Mouse (Mus musculus) midbrain, embryonic 11.5 days (tissue): ENCODE measurements at regions not wholly inside any gene's neighbourhood (a gene's known extent, or its start where the extent isn't known, plus 50 kb on each side); places are given as distances from the start of the nearest gene placed in this dataset.
A peak's percentile ranks its signal among the peaks of the same experiment; 100 is the strongest.
"Not testable (repeated sequence)": the region's sequence is repeated elsewhere in the genome, so short reads cannot be mapped to it uniquely, and the experiment has no call there.

Experiments used
- ATAC-seq: fragments of 200-750 bp; cut with Nextera tagmentation; 2 replicates; pipeline ENCODE4 v1.8.0; 2017; ENCODE audit warnings: moderate TSS enrichment, moderate library complexity; ENCODE audit not compliant: low FRiP score
- DNase-seq: peaks from one replicate; pipeline ENCODE4 v3.0.0; 2015; ENCODE audit warnings: low spot score; ENCODE audit errors: missing footprints
- H3K27ac ChIP-seq: fragments of 300-500 bp; sonication (generic); 2 replicates; pipeline ENCODE4 v1.5.1; 2014; ENCODE audit warnings: low read depth, low read length
- H3K27me3 ChIP-seq: fragments of 300-500 bp; sonication (generic); 2 replicates; pipeline ENCODE4 v1.6.1; 2014; ENCODE audit warnings: mild to moderate bottlenecking, low read length, moderate library complexity, mixed read lengths; ENCODE audit not compliant: control insufficient read depth, insufficient read depth
- H3K36me3 ChIP-seq: fragments of 300-500 bp; sonication (generic); 2 replicates; pipeline ENCODE4 v1.6.1; 2014; ENCODE audit warnings: mild to moderate bottlenecking, low read length, moderate library complexity, mixed read lengths; ENCODE audit not compliant: control insufficient read depth, insufficient read depth
- H3K4me1 ChIP-seq: fragments of 300-500 bp; sonication (generic); 2 replicates; pipeline ENCODE4 v1.6.1; 2014; ENCODE audit warnings: low read length; ENCODE audit not compliant: control insufficient read depth, insufficient read depth
- H3K4me2 ChIP-seq: fragments of 300-500 bp; sonication (generic); 2 replicates; pipeline ENCODE4 v1.6.1; 2014; ENCODE audit warnings: mild to moderate bottlenecking, moderate library complexity
- H3K4me3 ChIP-seq: fragments of 300-500 bp; sonication (generic); 2 replicates; pipeline ENCODE4 v1.5.1; 2014; ENCODE audit warnings: low read depth, low read length
- H3K9ac ChIP-seq: fragments of 300-500 bp; sonication (generic); 2 replicates; pipeline ENCODE4 v1.6.1; 2014; ENCODE audit warnings: low read length
- H3K9me3 ChIP-seq: fragments of 300-500 bp; sonication (generic); 2 replicates; pipeline ENCODE4 v1.6.1; 2016; ENCODE audit warnings: low read length; ENCODE audit not compliant: control insufficient read depth
- WGBS: fragments of 180-500 bp; shearing (Covaris S2); extraction: QIAGEN DNeasy Blood & Tissue Kit; methylation state at CpG from one replicate; pipeline ENCODE4 v1.1.7; 2014; 5-methylcytosine and 5-hydroxymethylcytosine counted together

GRCm38 (mm10) chr4:9724801-9725200 lies 1149.5 kb upstream of the 2610301B20Rik start:
- not testable (repeated sequence) for H3K27ac ChIP-seq, H3K9me3 ChIP-seq, H3K36me3 ChIP-seq, H3K4me2 ChIP-seq, H3K27me3 ChIP-seq, DNase-seq, H3K4me3 ChIP-seq, H3K4me1 ChIP-seq, ATAC-seq, H3K9ac ChIP-seq
- 75% methylated on average over 2 of the region's 2 CpGs for WGBS

DNA sequence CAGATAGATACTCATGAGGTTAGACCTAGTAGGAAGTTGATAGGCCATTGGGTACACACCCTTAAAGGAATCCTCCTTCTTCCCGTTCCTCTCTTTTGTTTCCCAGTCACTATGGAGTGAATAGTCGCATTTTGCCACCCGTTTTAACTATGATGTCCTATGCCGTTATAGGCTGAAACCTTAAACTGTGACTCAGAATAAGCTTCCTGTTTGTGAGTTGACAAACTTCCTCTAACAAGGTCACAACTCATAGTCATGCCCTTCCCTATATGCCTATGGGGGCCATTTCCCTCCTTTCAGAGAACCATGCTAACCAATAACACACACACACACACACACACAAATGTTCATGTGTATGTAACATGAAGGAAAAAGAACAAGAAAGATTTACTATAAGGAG lies 1136.6 kb upstream of the 2610301B20Rik start:
- no peak for ATAC-seq

DNA sequence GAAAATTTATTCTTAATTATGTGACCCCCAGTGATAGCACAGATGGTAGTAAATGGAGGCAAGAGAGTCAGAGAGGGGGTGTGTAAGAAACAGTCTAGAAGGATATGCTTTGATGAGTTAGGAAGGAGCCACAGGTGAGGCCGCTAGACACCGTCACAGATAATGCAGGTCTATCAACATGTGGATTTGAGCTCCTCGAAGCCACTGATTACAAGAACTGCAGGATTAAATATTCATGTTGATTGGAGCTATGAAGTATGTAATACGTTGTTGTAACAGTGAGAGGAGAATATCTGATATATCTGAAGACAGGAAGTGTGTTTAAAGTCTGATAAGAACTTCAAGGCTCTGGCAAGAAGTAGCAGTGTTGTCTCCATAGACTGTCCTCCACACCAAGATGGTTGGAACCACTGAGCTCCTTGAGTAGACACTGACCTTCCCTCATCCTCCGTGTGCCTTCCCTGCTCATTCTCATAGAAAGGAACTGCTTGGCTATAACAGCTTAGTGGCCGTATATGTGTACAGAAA lies 1126.8 kb upstream of the 2610301B20Rik start:
- DNase-seq: no peak
- ATAC-seq: no peak
- 84% methylated on average over 6 of the region's 6 CpGs for WGBS
- no peaks in the 10 kb centered on the region for H3K4me1 ChIP-seq
- H3K27me3 ChIP-seq: no peaks in the 10 kb centered on the region
- no peak overlapping the region for H3K4me2 ChIP-seq
- H3K27ac ChIP-seq: no peak overlapping the region
- H3K9ac ChIP-seq: no peak overlapping the region
- no peaks in the 10 kb centered on the region for H3K9me3 ChIP-seq
- H3K36me3 ChIP-seq: no peaks in the 10 kb centered on the region
- no peak overlapping the region for H3K4me3 ChIP-seq

More for the DNA sequence above, 1136.6 kb upstream of the 2610301B20Rik start:
- Histone ChIP-seq H3K27me3 (no peaks in the 10 kb centered on the region), H3K36me3 (no peaks in the 10 kb centered on the region), H3K4me2 (no peak overlapping the region), H3K4me1 (no peaks in the 10 kb centered on the region), H3K27ac (no peak overlapping the region), H3K9me3 (no peaks in the 10 kb centered on the region), H3K9ac (no peak overlapping the region), H3K4me3 (no peak overlapping the region)
- DNase-seq: no peak
- WGBS: 86% methylated on average over 4 of the region's 4 CpGs

GRCm38 (mm10) chr4:9748110-9748509 lies 1126.2 kb upstream of the 2610301B20Rik start:
- H3K9me3 ChIP-seq: no peaks in the 10 kb centered on the region
- no peaks in the 10 kb centered on the region for H3K36me3 ChIP-seq
- H3K4me1 ChIP-seq: no peaks in the 10 kb centered on the region
- DNase-seq: no peak
- H3K9ac ChIP-seq: no peak overlapping the region
- H3K4me3 ChIP-seq: no peak overlapping the region
- no peak overlapping the region for H3K27ac ChIP-seq
- H3K27me3 ChIP-seq: no peaks in the 10 kb centered on the region
- H3K4me2 ChIP-seq: no peak overlapping the region
- ATAC-seq: no peak
- 88% methylated on average over 2 of the region's 2 CpGs for WGBS

- Histone ChIP-seq H3K27me3 (no peaks in the 10 kb centered on the region), H3K9ac (no peak overlapping the region), H3K4me3 (no peak overlapping the region), H3K4me2 (no peak overlapping the region), H3K4me1 (no peaks in the 10 kb centered on the region), H3K27ac (no peak overlapping the region), H3K36me3 (no peaks in the 10 kb centered on the region), H3K9me3 (no peaks in the 10 kb centered on the region)
- 90% methylated on average over 3 of the region's 3 CpGs for WGBS
- DNase-seq (no peak), ATAC-seq (no peak)
Measured at GRCm38 (mm10) chr4:9749877-9750276, 1124.4 kb upstream of the 2610301B20Rik start.

- WGBS: 78% methylated on average over 4 of the region's 4 CpGs
- Histone ChIP-seq H3K36me3 (no peaks in the 10 kb centered on the region), H3K27ac (no peak overlapping the region), H3K9me3 (no peaks in the 10 kb centered on the region), H3K4me2 (no peak overlapping the region), H3K4me1 (no peaks in the 10 kb centered on the region), H3K9ac (no peak overlapping the region), H3K4me3 (no peak overlapping the region), H3K27me3 (no peaks in the 10 kb centered on the region)
- ATAC-seq: no peak
- DNase-seq: no peak
Measured at GRCm38 (mm10) chr4:9750404-9750803, 1123.9 kb upstream of the 2610301B20Rik start.

- H3K36me3 ChIP-seq: no peaks in the 10 kb centered on the region
- DNase-seq: no peak
- 0 out of 2 replicates have a peak, but pooled peaks have one; percentile 35 for ATAC-seq
- no peaks in the 10 kb centered on the region for H3K4me1 ChIP-seq
- 74% methylated on average over 1 of the region's 1 CpGs for WGBS
- no peaks in the 10 kb centered on the region for H3K27me3 ChIP-seq
- H3K4me3 ChIP-seq: no peak overlapping the region
- H3K9ac ChIP-seq: no peak overlapping the region
- no peaks in the 10 kb centered on the region for H3K9me3 ChIP-seq
- H3K4me2 ChIP-seq: no peak overlapping the region
- H3K27ac ChIP-seq: no peak overlapping the region
Measured at GRCm38 (mm10) chr4:9763321-9763720, 1111.0 kb upstream of the 2610301B20Rik start.

- peak; percentile 22; the same call in 1 of the 2 replicates for ATAC-seq
- no peak overlapping the region for H3K27ac ChIP-seq
Measured at GRCm38 (mm10) chr4:9769633-9770205, 1104.6 kb upstream of the 2610301B20Rik start.

DNA sequence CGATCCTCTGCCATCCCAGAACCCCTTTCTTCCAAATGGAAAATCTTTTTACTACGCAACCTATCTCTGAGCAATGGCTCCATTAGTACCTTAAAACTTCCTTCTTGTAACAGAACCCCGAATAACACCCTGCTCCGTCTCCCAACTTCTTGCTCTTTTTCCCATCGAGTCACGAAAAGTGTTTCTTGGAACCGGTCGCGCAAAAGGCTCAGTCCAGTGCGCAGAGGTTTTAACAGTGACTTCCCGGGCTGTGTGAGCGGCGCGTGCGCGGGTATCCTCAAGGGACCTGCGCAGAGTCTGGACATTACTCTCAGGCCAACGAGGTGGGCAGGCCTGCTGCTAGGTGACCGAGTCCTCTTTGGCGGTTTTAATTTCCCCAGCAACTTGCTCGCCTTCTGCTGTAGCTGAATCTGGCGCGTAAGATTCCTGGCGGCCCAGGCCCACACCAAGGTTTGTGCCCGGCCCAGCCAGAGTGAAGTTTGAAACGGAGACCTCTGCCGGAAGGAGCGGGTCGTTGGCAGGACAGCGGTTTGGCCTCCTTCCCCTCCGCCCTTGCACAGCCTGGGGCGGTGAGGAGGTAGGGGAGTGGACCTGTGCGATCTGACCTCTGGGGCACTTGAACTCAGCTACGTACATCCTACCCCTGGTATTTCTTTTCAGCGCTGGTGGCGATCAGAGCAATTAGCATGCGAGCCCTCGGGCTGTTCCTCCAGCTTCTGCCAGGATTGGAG lies 1103.8 kb upstream of the 2610301B20Rik start:
- DNase-seq: peak; percentile 97
- WGBS: 3% methylated on average over 38 of the region's 38 CpGs
- H3K27ac ChIP-seq: no peak overlapping the region

More at GRCm38 (mm10) chr4:9769633-9770205, 1104.6 kb upstream of the 2610301B20Rik start:
- H3K36me3 ChIP-seq: no peaks in the 10 kb centered on the region
- H3K4me1 ChIP-seq: no peaks in the 10 kb centered on the region
- H3K27me3 ChIP-seq: no peaks in the 10 kb centered on the region
- no peak overlapping the region for H3K9ac ChIP-seq
- H3K9me3 ChIP-seq: no peaks in the 10 kb centered on the region
- H3K4me3 ChIP-seq: peak overlapping the region; percentile 45; the same call in 1 of the 2 replicates
- DNase-seq: no peak
- H3K4me2 ChIP-seq: peak overlapping the region; percentile 58
- 62% methylated on average over 9 of the region's 9 CpGs for WGBS

More for the DNA sequence above, 1103.8 kb upstream of the 2610301B20Rik start:
- H3K4me1 ChIP-seq: no peaks in the 10 kb centered on the region
- peak overlapping the region; percentile 45 for H3K4me3 ChIP-seq
- peak; percentile 92 for ATAC-seq
- H3K36me3 ChIP-seq: no peaks in the 10 kb centered on the region
- H3K9me3 ChIP-seq: no peaks in the 10 kb centered on the region
- no peaks in the 10 kb centered on the region for H3K27me3 ChIP-seq
- peak overlapping the region; percentile 71 for H3K9ac ChIP-seq
- H3K4me2 ChIP-seq: peak overlapping the region; percentile 58
